Mouse (Mus musculus) kidney, adult 8-10 months (tissue): Measurements from ENCODE around the gene Rassf8.

Experiments
- DNase-seq, 2 experiments: peaks; one replicate each; pipeline ENCODE4 v3.0.0; 2022

Gene Rassf8

DNA sequence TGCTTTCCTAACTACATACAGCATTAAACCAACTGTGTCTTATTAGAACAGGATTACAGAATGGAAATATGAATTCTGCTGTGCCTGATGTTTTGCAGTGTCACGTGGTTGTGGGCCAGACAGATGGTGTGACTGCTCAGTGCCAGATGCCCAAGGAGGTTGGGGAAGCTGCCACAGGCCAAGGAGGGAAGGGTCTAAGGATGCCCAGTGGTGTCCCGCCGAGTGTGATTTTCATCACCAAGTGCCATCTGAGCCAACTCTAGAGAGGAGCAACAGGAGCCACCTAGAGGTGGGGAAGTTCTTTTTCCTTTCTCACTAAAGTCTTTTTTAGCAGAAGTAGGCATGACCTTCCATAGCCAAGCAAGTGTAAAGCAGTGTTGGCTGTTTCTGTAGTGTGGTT lies 3.8 kb downstream of the Rassf8 start:
- DNase-seq = no peak

DNA sequence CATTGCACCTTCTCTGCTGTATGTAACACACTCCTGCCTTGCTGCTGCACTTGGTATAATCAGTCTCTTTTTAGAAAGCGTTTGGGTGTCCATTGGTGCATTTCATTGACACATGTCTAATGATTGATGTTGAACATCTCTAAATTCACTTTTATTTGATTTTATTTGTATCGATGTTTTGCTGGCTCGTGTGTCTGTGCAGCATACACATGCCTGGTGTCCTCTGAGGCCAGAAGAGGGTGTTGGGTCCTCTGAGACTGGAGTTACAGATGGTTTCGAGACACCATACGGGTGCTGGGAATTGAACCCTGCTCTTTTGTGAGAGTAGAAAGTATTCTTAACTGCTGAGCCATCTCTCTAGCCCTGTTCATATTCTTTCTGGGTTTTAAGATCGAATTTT lies 6.7 kb downstream of the Rassf8 start:
- DNase-seq = no peak

DNA sequence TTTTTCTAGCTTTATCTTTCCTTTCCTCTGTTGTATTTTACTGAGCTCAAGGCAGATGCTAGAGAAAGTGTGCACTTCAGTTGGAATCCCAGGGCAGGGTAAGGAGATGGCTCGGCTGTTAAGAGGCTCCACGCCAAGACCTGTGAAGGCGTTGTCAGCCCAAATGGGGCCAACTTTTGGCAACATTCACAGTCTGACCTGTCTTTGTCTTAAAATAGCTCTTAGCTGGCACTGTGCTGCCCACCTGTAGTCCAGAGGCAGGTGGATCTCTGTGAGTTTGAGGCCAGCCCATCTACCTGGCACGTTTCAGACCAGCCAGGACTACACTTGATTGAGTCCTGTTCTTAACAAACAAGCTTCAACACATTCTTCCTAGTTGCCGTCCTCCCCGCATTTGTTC lies 7.9 kb downstream of the Rassf8 start:
- no peak for DNase-seq

DNA sequence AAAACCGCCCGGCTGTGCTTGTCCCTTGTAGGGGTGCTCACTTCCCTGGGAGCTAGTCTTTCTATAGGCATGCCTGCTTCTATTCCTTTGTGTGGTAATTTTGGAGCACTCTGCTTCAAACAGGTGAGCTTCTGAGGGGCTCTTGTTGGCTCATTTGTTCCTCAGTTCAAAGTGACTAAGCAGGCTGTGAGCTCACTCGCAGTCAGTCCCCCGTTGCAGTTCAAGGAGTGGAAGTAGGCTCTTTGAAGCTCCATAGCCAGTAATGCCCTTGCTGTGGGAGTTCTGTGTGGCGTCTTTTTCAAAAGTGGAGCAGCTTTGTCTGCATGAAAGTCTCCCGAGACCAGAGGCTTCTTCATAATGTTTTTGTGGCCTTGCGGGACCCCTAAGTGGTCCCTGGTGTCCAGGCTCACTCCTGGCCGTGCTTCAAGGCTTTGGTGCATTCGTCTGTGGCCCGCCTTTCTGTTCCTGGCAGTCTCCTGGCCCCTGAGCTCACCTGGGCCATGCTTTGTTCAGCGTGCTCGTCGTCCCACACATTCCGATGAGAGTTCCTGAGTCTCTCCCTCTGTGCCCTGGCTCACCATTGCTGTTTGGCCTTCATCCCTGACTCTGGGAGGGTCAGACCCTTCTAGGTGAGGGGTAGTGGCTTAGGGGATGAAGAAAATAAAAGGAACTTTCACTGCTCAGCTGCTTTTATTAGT lies 9.5 kb downstream of the Rassf8 start:
- no peak for DNase-seq

DNA sequence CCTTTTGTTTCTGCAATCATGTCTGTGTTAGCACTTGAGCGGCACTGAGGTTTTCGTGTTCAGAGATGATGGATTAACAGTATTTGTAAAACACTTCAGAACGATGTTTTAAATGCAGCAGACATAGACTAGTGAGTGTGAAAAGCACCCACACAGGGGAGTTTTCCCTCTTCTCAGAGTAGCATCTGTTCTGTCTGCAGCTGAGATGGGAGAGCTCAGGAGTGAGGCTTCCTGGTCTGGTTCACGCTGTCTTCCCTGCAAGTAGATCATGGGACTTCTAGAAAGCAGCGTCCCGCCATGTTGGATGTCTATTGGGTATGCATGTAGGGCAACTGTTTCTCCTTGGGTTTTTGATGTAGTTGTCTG lies 10.1 kb downstream of the Rassf8 start:
- DNase-seq = no peak

DNA sequence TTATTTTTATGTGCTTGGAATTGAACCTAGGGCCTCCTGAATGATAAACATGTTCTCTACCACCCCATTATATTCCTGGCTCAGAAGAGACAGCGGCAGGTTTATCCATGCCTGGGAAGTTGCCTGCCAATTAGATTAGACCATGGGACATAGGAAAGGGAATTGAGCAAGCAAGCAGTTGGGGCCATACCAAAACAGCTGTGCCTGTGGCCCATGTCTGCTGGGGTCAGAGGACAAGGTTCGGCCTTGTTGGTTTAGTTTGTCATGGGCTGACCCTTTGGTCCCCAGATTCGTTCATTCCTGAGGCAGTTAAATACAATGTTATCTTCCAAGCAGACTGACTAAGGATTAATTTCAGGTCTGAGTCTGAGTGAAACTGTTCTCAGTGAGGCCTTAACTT lies 10.8 kb downstream of the Rassf8 start:
- DNase-seq = peak in 1 of 2 experiments; percentile 28

DNA sequence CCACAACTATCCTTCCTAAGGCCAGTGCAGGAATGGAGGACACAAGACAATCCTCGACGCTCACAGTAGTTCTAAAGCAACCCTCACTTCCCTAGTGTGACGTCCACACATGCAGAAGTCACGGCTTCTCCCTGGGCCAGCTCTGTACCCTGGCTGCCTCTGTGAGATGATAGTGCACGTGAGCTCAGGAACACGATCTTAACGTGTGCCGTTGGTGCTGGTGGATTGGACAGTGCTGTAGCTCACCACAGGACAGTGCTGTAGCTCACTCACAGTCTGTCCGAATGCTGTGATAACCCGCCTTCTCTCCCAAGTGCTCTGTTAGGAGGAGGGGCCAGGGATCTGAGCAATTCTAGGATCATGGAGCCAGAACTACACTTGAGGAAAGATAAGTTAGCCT lies 12.1 kb downstream of the Rassf8 start:
- DNase-seq = no peak

DNA sequence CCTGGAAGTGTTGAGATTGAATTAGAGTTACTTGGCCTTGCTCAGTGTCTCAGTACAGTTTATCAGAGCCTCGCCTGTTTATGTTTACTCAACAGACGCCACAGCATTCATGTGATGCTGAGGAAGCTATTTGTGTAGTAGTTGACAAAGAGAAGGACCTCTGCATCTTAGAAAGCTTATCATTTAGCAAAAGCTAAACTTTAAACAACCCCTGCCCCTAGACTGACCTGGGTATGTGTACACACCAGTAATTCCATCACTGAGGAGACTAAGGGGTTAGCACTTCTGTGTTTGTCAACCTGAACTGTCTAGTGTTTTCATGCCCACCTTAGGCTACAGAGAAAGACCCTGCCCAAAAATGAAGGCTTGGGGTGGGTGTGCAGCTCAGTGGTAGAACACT lies 12.9 kb downstream of the Rassf8 start:
- DNase-seq = no peak

DNA sequence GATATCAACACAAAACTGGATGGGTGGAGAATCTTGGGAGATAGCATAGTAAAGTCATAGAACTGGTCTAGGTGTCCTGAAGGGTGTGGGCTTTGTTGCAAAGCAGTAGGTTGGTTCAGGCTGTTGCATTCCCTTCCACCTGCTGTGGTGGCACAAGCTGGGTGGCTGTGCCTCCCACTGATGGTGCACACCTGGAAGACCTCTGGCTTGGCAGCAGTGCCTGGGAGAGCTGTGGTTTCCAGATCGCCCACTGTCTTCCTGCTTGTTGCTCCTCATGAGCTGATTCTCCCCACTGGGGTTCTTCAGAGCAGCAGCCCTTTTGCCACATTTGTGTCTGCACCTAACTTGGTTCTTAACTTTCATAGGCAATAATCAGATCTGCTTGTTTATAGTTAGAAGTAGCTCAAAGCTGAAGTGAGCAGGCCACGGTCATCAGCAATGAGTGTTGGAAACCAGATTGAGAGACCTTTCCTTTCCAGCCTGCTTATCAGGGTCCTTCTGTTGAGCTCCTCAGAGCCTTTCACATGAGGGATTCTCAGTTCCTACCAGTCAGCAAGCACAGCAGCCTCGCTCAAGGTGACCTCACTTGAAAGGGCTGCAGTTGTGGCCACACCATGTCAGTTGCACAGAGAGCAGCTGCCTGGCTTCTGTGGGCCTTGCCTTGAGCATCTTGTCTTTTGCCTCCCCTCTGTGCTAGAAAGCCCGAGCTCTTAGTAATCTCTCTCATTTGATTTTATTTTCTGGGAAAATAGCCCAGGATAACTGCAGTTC lies 13.9 kb downstream of the Rassf8 start:
- DNase-seq = no peak

DNA sequence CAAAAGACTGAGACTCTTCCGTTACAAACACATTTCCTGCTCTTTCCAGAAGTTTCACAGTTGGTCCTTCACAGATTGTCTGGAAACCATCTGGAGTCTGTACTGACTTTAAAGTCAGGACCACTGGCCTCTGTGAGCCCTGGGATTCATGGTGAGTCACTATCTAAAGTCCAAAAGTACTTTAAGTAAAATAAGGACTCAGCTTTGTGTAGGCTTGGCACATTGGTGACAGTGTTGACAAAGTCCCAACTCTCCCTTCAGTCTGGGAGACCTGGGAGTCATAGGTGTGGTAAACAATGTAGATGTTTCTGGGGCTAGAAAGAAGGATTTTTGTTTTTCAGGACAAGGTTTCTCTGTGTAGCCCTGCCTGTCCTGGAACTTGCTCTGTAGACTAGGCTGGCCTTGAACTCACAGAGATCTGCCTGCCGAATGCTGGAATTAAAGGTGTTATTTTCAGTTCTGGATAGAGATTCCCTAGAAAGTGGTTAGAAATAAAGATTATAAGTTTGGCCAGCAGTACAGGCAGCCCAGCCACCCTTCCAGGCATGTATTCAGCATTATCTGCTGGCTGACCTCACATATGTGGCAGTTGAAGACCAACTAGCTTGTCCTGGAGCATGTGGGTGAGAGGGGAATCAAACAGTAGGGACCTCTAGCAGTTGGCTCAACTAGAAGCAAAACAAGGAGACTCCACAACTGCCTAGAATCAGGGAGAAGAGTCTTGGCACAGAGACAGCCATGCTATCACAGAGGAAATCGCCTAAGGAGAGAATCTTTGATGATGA lies 14.8 kb downstream of the Rassf8 start:
- no peak for DNase-seq

DNA sequence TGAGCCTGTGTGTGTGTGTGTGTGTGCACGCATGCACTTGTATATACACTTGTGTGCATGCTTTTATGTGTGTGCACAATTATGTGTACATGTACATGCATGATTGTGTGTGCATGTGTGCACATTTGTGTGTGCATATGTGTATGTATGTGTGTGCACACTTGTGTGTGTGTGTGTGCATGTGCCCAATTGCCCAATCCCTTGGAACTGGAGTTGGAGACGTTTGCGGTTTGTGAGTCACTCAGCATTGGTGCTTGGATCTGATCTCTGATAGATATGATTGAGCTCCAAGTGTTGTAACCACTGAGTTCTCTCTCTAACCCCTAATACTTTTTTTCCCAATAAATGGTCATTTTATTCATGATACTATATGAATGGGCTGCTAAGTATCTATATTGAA lies 15.5 kb downstream of the Rassf8 start:
- no peak for DNase-seq

DNA sequence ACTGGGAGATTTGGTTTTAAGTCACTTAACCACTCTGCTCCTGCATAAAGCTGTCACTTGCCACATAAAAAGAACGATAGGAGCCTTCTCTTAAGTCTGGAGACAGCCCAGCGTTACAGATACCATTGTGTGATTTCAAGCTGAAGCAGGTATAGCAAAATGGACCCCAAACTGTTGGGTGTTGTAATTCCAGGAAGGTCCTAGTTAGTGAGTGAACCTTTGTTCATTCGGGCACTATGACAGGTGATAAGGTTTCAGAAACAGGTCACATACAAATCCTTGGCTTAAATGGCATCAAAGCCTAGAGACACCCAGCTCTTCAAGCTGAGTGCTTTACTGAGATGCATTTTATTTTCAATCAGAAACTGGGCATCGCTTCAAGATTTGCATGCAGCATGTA lies 16.5 kb downstream of the Rassf8 start:
- DNase-seq = no peak

DNA sequence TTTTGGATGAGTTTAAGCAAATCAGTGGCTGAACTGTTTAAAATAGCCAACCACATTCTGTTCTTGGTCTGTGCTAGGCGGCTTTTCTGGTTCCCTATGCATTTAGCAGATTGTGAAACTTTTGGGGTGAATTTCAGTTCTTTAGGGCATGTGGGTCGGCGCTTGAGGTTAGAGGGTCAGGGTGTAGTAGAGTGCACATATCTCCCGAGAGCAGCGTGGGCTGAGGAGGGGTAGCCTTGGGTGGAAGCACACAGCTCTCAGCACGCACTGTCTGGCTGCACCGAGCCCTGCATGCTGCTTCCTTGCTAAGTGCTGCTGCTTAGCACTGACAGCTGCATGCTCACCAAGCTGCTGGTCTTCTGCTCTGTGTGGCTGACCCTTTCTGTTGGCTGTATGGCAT lies 18.5 kb downstream of the Rassf8 start:
- DNase-seq = no peak

DNA sequence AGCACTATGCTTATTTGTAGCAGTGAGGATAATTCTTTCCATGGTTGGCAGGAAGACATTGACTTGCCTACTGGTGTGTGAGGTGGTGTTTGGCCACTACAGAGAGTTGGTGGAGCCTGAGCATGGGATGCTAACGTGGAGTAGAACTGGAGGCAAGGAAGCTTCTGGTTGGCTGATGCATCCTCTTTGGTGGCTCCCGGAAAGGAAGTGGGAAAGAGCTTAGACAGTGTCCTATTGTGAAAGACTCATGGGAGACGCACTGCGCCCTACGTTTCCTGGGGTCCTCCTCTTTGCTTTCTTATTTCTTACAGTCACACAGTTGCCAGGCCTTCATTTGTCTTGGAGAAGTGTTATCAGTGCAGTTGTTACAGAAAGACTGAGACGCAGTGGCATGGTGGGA lies 20.4 kb downstream of the Rassf8 start:
- DNase-seq = no peak

DNA sequence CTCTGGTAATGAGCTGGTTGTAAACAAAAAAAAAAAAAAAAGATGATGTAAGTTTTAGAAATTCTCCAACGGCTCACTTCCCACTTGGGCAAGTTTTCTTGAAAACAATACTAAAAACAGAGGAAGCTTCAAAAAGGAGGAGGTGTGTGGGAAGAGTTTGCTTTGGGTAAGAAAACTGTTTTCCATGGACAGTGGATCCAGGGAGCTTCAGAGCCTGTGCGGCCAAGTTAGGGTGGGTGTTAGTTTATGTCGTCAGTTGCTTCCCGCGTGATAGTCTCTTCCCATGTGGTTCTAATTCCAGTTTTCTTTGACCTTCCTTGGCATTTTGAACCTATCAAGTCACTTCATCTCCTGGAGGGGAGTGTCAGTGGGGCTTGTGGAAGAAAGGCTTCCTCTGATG lies 21.1 kb downstream of the Rassf8 start:
- DNase-seq = no peak

DNA sequence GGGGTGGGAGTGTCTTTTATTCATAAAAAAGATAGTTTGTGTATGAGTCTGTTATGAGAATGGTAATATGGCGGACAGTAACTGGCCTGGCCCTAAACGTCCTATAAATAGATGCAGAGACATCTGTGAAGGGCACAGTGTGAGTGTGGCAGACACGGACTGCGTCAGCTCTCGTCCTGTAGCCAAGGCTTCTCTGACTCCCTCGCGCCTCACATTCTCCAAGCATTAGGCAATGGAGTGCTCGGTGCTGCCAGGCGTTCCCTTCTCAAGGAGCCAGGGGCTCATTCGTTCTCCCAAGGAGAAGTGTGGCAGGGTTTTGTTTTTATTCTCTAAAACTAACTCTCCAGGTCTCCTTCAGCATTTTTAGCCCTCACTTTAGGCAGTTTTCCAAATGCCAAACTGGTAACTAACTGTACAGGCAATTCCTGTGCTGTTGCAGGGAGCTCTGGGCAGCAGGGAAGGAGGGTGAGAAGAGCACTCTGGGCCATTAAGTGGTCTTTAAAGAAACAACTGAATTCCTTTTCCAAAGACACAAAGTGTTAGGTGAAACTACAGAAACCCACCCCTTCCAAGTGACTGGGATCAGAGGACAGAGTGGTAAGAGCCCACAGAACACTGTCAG lies 22.2 kb downstream of the Rassf8 start:
- DNase-seq = no peak

DNA sequence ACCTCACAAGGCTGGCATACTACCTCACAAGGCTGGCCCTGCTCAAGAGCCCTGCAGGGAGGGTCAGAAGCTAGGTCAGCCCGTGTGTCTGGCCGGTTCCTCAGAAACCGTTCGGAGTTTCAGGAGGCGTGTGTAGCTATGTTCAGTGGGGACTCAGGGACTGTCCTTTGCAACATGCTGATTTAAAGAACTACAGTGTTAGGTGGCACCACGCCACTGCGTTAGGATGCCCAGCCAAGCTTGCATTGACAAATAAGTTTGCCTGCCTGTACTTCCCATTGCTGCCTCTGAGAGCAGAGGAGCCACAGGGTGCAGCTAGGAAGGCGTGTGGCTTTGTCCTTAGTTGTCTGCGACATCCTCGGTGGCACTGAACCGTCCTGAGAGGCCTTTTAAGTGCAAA lies 23.3 kb downstream of the Rassf8 start:
- no peak for DNase-seq

DNA sequence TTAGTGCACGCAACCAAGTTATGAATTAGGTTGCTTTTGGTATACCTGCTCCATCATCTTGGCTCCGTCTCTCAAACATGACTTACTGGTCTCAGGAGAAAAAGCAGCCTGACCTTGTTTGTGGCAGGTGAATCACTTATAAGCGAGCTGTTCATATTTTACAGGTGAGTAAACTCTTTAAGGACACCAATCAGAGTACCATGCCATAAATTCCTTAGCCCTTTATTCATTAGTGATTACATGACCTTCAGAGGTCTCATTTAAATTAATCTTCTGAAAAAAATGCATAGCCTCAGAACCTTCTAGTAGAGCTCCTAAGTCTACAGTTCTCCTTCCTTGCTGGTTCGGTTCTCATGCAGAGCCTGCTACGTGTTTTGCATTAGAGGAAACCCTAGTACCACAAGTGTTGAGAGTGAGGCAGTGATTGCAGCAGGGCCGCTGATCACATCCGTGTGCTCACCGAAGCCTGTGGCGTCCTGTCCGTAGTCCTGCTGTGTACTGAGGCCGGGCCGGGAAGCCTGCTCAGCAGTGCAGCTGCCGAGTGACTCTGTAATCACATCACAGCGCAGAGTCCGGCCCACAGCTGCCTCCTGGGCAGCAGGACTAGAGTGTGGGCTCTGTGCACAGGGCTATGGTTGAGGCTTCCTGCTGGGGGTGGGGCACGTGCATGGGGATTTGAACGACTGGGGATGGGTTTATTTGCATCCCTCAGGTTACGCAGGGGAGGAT lies 23.9 kb downstream of the Rassf8 start:
- no peak for DNase-seq

DNA sequence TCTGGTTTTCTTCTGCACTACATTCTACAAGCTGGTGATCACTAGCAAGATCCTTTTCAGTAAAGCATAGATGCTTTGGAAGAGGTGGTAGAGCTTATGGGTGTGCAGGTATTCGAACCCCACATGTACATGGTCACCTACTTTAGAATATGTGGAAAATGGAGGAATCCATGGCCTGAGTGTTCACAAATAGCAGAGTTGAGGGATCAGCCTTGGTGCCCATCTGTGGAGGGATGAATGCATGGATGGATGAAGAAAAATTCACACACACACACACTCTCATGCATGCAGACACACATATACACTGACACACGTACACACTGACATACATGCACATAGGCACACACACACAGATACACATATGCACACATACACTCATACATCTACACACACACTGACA lies 27.9 kb downstream of the Rassf8 start:
- no peak for DNase-seq

DNA sequence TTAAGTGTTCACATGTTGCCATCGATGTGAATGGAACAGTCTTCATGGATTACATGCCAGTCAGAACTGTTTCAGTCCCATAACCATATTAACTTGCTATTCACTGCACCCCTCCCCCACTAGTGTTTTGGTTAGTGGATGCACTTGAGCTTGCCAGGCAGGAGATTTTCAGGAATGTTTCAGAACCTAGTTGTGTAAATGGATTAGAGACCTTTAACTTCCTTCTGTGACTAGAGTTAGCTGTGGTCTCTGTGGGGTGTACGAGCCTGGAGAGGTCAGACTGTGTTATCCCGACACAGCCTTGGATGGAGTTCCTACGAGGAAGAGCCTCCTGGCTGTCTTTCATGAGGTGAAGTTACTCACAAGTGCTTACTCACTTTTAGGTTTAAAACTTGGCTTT lies 29.7 kb downstream of the Rassf8 start:
- no peak for DNase-seq

DNA sequence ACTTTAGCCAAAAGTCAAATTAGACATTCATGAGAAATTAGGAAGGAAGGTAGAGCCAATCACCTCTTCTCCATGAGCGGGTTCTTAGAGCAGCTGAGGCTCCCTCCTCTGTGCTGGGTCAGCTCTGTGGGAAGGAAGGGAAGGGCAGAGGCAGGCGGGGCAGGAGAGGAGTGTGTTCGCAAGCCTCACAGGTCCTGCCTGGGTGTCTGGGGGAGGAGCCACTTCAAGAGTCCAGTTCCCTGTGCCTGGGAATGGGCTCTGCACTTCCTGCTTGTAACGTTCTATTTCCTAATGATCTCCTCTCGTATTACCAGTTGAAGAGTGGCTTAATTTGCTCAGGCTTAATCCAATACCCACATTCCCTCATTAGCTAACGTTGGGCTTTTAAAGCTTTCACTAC lies 32.8 kb downstream of the Rassf8 start:
- peak in 1 of 2 experiments; percentile 33 for DNase-seq

DNA sequence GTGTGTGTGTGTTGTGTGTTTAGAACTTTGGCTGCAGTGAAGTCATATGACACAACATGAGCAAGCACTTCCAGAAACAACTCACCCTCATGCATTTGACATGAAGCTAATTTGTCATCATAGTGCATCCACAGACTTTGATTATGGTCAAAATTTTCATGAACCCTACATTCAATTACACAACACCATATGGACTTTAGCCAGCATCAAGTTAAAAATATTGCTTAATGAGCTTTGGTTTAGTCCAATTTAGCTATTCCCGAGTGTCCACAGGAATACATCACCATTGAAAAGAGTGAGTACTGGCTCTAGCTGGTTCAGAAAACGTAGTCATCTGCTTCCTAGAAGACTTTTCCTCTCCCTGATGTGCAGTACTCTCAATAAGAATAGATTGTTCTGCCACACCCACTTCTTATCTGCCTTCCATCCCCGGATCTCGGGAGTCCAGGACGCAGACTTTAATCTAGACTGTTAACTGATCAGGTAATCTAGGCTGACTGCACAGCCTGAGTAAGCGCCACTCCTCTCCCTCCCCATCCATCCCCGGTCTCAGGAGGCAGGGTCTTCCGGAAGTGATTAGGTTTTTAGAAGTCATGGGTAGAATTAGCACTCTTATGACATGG lies 33.7 kb downstream of the Rassf8 start:
- no peak for DNase-seq
